Mouse (Mus musculus) E14TG2a.4 (cell line): Measurements from ENCODE around the gene Gemin7.

Source experiments
- H3K27me3 ChIP-seq: 2 replicates; pipeline ENCODE4 v1.6.1; 2014; ENCODE audit warnings: low read length, control low read depth; ENCODE audit not compliant: insufficient read depth
- H3K36me3 ChIP-seq: 2 replicates; pipeline ENCODE4 v1.6.1; 2014; ENCODE audit warnings: low read length, control low read depth; ENCODE audit not compliant: insufficient read depth
- H3K4me1 ChIP-seq: replicated peaks from 2 replicates; pipeline ENCODE4 v1.6.1; 2014; ENCODE audit warnings: low read depth, low read length, control low read depth
- H3K4me3 ChIP-seq: replicated peaks from 2 replicates; pipeline ENCODE4 v1.5.1; 2014; ENCODE audit warnings: mild to moderate bottlenecking, low read length
- H3K9me3 ChIP-seq: 2 replicates; pipeline ENCODE4 v1.6.1; 2014; ENCODE audit warnings: low read length, control low read depth
- CTCF ChIP-seq: conservative IDR thresholded peaks from 2 replicates; pipeline ENCODE4 v1.5.1; 2014; ENCODE audit warnings: low read length
- NANOG ChIP-seq: IDR thresholded peaks from 2 replicates; pipeline ENCODE4 v1.6.1; 2014; ENCODE audit warnings: borderline replicate concordance, low read length, mixed read lengths
- POU5F1 ChIP-seq: IDR thresholded peaks from 2 replicates; pipeline ENCODE4 v1.6.1; 2014; ENCODE audit warnings: low read length, borderline replicate concordance

Gene Gemin7

DNA sequence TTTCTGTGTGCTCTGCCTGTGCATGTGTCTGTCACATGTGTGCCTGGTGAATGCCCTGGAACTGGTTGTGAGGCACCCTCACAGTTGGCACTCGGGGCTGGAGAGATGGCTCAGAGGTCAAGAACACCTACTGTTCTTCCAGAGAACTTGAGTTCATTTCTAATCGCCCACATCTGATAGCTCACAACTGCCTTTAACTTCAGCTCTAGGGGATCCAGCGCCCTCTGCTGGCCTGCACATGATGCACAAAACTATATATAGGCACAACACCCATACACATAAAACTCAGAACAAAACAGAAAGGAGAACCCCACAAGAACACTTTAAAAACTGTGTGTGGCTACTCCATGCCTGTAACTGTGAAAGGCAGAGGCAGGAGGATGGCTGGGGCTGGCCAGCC is 11.8 kb upstream of the Gemin7 start:
- peaks cover 93% of the 10 kb centered on the region for H3K36me3 ChIP-seq
- H3K4me3 ChIP-seq, result no peak overlapping the region
- H3K27me3 ChIP-seq, result peaks cover 13% of the 10 kb centered on the region
- TF ChIP-seq CTCF (peak; percentile 55), NANOG (no peak)
- peaks cover 85% of the 10 kb centered on the region for H3K4me1 ChIP-seq
- H3K9me3 ChIP-seq, result no peaks in the 10 kb centered on the region

DNA sequence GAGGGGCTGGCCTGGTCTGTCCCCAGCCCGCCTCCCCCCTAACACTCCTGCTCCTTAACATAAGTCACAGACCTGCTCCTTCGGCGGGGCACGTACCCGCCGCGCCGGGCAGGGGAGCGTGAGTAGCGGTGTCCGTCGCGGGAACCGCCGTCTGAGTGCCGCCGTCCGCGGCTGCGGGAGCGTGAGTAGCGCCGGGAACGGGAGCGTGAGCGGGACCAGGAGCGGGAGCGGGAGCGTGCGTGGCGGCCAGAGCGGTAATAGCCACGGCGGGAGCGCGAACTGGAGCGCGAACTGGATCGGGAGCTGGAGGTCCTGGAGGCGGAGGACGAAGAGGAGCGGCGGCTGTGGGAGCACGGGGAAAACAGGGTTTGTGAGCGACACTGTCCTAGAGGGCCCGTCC is 8.9 kb upstream of the Gemin7 start:
- Histone ChIP-seq H3K36me3 (peaks cover 87% of the 10 kb centered on the region), H3K4me3 (peak overlapping the region; percentile 76), H3K9me3 (no peaks in the 10 kb centered on the region), H3K4me1 (peaks cover 84% of the 10 kb centered on the region), H3K27me3 (peaks cover 13% of the 10 kb centered on the region)
- TF ChIP-seq CTCF (no peak), NANOG (no peak), POU5F1 (no peak)

DNA sequence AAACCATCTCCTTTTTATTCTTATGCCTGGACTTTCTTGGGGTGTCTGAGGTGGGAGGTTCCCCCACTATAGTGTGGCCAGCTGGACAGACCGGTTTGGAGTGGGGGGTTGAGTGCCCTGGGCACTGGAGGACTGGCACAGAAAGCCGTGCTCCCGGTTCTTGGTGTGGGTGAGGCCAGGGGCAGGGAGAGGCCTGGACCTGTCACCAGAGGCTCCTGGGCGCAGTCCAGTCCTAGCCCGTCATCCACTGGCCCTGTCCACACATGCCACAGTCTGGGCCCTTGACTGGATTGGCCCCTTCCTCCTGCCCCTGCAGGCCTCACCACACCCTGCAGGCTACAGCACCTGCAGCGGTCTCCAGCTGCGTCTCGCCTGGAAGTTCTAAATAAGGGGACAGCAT is 3.2 kb upstream of the Gemin7 start:
- H3K9me3 ChIP-seq, result no peaks in the 10 kb centered on the region
- H3K36me3 ChIP-seq, result peaks cover 75% of the 10 kb centered on the region
- H3K4me3 ChIP-seq, result peak overlapping the region; percentile 91
- no peaks in the 10 kb centered on the region for H3K27me3 ChIP-seq
- H3K4me1 ChIP-seq, result peaks cover 96% of the 10 kb centered on the region
- TF ChIP-seq NANOG (no peak), CTCF (no peak), POU5F1 (no peak)

DNA sequence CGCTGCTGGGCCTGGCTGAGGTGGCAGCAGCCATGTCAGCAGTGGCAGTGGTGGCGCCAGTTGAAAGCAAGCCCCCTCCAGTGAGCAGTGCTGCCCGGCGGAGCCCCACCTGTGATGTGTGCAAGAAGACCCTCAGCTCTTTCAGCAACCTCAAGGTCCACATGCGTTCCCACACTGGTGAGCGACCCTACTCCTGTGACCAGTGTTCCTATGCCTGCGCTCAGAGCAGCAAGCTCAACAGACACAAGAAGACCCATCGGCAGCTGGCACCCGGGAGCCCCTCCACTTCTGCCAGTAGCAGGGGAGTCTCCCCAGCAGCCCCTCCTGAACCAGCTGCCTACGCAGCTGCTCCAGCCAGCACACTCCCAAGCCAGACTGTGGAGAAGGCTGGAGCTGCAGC is 2.4 kb upstream of the Gemin7 start:
- Histone ChIP-seq H3K4me3 (peak overlapping the region; percentile 91), H3K27me3 (no peaks in the 10 kb centered on the region), H3K4me1 (peaks cover 96% of the 10 kb centered on the region), H3K36me3 (peaks cover 67% of the 10 kb centered on the region), H3K9me3 (no peaks in the 10 kb centered on the region)
- no peak for TF ChIP-seq POU5F1

DNA sequence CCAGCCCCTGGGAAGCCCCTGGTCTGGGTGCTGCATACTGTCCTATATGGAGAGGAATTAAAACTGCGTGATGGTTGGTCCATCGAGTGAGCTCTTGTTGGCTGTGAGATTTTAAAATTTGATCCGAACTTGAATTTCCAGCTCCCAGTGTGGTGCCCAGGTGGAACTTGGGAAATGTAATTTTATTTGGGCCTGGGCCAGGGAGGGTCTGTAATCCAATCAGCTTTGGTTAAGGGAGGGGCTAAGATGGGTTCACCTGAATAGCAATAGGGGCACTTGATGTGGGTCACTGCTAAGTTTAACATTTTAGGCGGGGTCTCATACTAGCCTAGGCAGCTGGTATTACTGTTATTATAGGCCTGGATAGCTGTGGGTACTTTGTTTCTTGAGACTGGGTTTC is 1.0 kb upstream of the Gemin7 start:
- H3K27me3 ChIP-seq, result no peaks in the 10 kb centered on the region
- H3K4me3 ChIP-seq, result peak overlapping the region; percentile 91
- H3K36me3 ChIP-seq, result peaks cover 53% of the 10 kb centered on the region
- H3K4me1 ChIP-seq, result peaks cover 90% of the 10 kb centered on the region
- TF ChIP-seq POU5F1, result no peak
- no peak for TF ChIP-seq CTCF
- no peak for TF ChIP-seq NANOG
- H3K9me3 ChIP-seq, result no peaks in the 10 kb centered on the region

DNA sequence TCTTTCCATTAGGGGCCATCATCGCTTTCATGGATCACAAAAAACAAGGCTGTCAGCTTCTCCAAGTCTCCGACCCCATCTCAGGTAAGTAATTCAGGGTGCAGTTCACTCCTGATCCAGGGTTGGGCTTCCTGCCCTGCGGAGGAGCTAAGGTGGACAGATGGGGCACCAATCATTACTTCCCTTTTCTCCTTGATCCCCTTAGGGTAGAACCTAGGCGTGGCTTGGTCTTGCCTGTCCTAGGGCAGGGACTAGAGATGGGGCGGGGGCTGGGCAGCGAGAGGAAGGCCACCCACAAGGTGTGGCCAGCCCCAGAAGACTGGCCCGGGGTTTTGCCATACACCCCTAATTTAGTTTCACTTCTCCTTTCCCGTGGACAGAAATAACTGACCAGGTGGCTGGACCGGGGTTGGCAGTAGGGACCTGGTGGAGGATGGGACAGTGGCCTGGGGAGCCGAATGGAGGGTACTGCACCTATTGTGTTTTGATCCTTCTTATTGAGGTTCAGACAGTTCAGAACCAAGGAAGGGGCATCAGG is 551 bp upstream of the Gemin7 start:
- H3K36me3 ChIP-seq, result peaks cover 49% of the 10 kb centered on the region
- TF ChIP-seq NANOG (no peak), POU5F1 (no peak), CTCF (no peak)

DNA sequence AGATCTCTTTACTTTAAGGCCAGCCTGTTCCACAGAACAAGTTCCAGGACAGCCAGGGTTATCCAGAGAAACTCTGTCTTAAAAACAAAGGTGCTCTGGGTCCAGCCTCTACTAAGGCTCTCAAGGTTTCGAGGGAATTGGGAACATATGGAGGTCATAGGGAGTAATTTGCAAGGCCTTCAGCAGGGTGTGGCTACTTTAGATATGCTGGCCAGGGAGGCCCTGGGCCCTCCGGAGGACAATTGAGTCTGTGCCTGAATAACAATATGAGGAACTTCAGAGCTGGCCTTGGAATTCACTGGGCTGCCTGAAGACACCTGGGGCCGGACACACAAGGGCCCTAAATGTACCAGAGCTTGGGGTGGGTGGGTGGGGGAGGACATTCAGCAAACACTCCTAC is 1.8 kb downstream of the Gemin7 start:
- Histone ChIP-seq H3K4me1 (peaks cover 85% of the 10 kb centered on the region), H3K27me3 (no peaks in the 10 kb centered on the region), H3K36me3 (peaks cover 38% of the 10 kb centered on the region), H3K4me3 (0 out of 2 replicates have a peak overlapping the region, but pooled peaks have one; percentile 26), H3K9me3 (no peaks in the 10 kb centered on the region)
- TF ChIP-seq POU5F1 (no peak), CTCF (no peak), NANOG (no peak)

More for the DNA sequence above, 551 bp upstream of the Gemin7 start:
- Histone ChIP-seq H3K9me3 (no peaks in the 10 kb centered on the region), H3K27me3 (no peaks in the 10 kb centered on the region), H3K4me3 (peak overlapping the region; percentile 91), H3K4me1 (peaks cover 86% of the 10 kb centered on the region)

DNA sequence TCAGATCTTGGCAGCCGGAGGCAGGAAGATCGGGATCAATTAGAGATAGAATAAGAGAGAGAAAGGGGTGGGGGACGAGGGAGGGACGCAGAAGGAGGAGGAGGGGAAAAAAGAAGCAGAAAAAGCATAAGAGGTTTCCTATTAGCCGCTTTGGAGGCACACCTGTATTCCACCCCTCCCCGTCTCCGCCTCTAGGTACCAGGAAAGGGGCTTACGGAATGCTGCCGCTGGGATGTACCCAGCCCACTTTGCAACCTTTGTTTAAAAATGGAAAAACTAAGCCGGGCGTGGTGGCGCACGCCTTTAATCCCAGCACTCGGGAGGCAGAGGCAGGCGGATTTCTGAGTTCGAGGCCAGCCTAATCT is 3.6 kb downstream of the Gemin7 start:
- H3K36me3 ChIP-seq, result peaks cover 36% of the 10 kb centered on the region
- H3K4me1 ChIP-seq, result peaks cover 85% of the 10 kb centered on the region
- peak overlapping the region; percentile 88 for H3K4me3 ChIP-seq
- no peaks in the 10 kb centered on the region for H3K27me3 ChIP-seq
- TF ChIP-seq NANOG (no peak), CTCF (no peak), POU5F1 (no peak)
- H3K9me3 ChIP-seq, result no peaks in the 10 kb centered on the region
